Mouse (Mus musculus) kidney, adult 11 months (tissue): ENCODE data around the gene Fdxr.

Source experiments
- DNase-seq: peaks from one replicate; pipeline ENCODE4 v3.0.0; 2022

Fdxr gene

GRCm38 (mm10) chr11:115276780-115277603 is at the start of gene Fdxr:
Fdxr (minus strand) TSS chr11:115277050.
- peak; percentile 99 for DNase-seq

GRCm38 (mm10) chr11:115323354-115323753 is 46.5 kb upstream of the Fdxr start:
- DNase-seq: no peak

- no peak for DNase-seq
These were observed 45.2 kb upstream of the Fdxr start, which contains the start of gene Ush1g for GRCm38 (mm10) chr11:115321906-115322693. Ush1g (minus strand) TSS chr11:115322041.

GRCm38 (mm10) chr11:115319704-115320383 is 43.0 kb upstream of the Fdxr start:
- DNase-seq: no peak

- DNase-seq: no peak
These were observed 41.6 kb upstream of the Fdxr start for GRCm38 (mm10) chr11:115318245-115319027.

GRCm38 (mm10) chr11:115317204-115317603 is 40.4 kb upstream of the Fdxr start:
- DNase-seq: no peak

GRCm38 (mm10) chr11:115314249-115314648 is 37.4 kb upstream of the Fdxr start:
- no peak for DNase-seq

GRCm38 (mm10) chr11:115308781-115309180 is 31.9 kb upstream of the Fdxr start:
- DNase-seq: no peak

GRCm38 (mm10) chr11:115306863-115307262 is 30.0 kb upstream of the Fdxr start, which contains the start of gene Otop2:
Otop2 (plus strand) TSS chr11:115307163.
- no peak for DNase-seq

GRCm38 (mm10) chr11:115303167-115303566 is 26.3 kb upstream of the Fdxr start:
- no peak for DNase-seq

- DNase-seq: no peak
These were observed 24.5 kb upstream of the Fdxr start for GRCm38 (mm10) chr11:115301351-115301750.

- DNase-seq: no peak
These were observed 23.9 kb upstream of the Fdxr start for GRCm38 (mm10) chr11:115300745-115301144.

GRCm38 (mm10) chr11:115298160-115298559 is 21.3 kb upstream of the Fdxr start:
- no peak for DNase-seq

GRCm38 (mm10) chr11:115297214-115297826 is 20.5 kb upstream of the Fdxr start, which contains the start of gene Fads6:
Fads6 (minus strand) TSS chr11:115297663.
- DNase-seq: peak; percentile 82

- peak; percentile 63 for DNase-seq
These were observed 19.8 kb upstream of the Fdxr start for GRCm38 (mm10) chr11:115296471-115297210.

GRCm38 (mm10) chr11:115295939-115296338 is 19.1 kb upstream of the Fdxr start:
- no peak for DNase-seq

GRCm38 (mm10) chr11:115292631-115293375 is 16.0 kb upstream of the Fdxr start:
- peak; percentile 57 for DNase-seq

GRCm38 (mm10) chr11:115291503-115291902 is 14.7 kb upstream of the Fdxr start:
- no peak for DNase-seq

- peak; percentile 68 for DNase-seq
These were observed 14.1 kb upstream of the Fdxr start for GRCm38 (mm10) chr11:115290919-115291318.

GRCm38 (mm10) chr11:115290314-115290713 is 13.5 kb upstream of the Fdxr start:
- DNase-seq: no peak
